In the genomic region with DNA sequence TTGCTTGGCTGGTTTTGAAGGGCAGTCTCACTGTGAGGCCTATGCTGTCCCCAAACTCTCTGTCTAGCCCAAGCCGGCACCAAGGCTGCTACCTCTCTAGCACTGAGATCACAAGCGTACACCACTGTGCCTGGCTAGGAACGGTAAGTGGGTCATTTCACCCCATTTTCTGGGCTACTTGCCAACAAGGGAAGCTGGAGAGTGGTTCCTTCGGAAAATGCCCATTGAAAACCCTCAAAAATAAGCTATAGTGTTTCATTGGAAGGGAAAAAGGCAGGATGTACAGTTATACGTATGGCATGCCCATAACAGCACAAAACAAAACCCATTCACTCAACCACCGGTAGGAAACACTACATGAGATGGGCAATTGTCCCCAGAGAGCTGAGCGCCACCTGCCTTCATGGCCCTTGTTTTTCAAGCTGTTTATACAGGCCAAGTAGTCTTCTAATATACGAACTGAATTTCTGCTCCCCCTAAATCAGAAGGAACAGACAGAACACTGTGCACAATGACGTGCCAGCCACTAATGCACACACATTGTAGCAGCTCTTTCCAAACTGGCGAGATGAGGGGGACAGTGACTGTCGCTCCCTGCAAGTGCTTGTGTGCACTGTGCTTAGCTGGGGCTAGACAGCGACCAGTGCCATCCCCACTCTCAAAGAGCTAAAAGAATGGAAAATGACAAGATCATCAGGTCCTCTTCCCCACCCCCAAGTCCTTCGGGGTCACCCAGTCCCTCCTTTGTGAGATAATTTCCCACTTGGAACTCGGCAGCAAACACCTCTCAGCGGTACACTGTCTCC, we compare ENCODE assay signal across 10 mouse cellular contexts. TPM values are rescaled to one million over a fixed set of nuclear protein-coding genes. Genes with fewer than 3 reads are reported as not detected.
A peak's percentile ranks its signal among the peaks of the same experiment; 100 is the strongest.
DNase-seq lines count a peak whose midpoint lies in the region; ATAC-seq and TF ChIP-seq lines count a peak whose summit lies in the region.
"Had no signal": no experiment of that assay in that cellular context is flagged by ENCODE, and none has a peak within 500 bp of the region (broad histone marks: within the 10 kb centered on the region; RNA-seq: fewer than 3 reads in every experiment).

No protein-coding gene starts in this region.

- H3K4me2 ChIP-seq in midbrain, postnatal 0 days (ENCODE audit: low read depth, low read length, poor library complexity, severe bottlenecking), result no peak overlapping the region
- H3K4me2 ChIP-seq: liver, embryonic 13.5 days had no signal

- H3K27ac ChIP-seq in heart, embryonic 10.5 days, result no peak overlapping the region
- H3K27ac ChIP-seq in spleen, adult 2 months (ENCODE audit: insufficient read depth, low read length), result peak overlapping the region; percentile 49
- no peak overlapping the region for H3K27ac ChIP-seq in midbrain, postnatal 0 days (ENCODE audit: low read depth, low read length)
- H3K27ac ChIP-seq: liver, embryonic 13.5 days had no signal

- DNase-seq in heart, embryonic 10.5 days (ENCODE audit: low spot score), result peak; percentile 60
- no peak for DNase-seq in heart, adult 9 months (ENCODE audit: low spot score in 2 of 2)
- DNase-seq in spleen, adult 2 months (ENCODE audit: low read depth in 1 of 2, low spot score in 2 of 2), result no peak
- DNase-seq in spleen, adult 12 weeks (ENCODE audit: low spot score), result no peak
- DNase-seq in cerebellum, adult 9-10 months, result peak; percentile 76
- DNase-seq in lung, postnatal 25 days (ENCODE audit: low spot score), result peak; percentile 35
- no peak for DNase-seq in midbrain, postnatal 0 days (ENCODE audit: low spot score)
- DNase-seq in layer of hippocampus, postnatal 10 days (ENCODE audit: low spot score in 2 of 2), result no peak
- DNase-seq: layer of hippocampus, adult 9-11 months; liver, embryonic 13.5 days had no signal

- TF ChIP-seq CTCF in spleen, adult 2 months (IDR thresholded peaks at IDR 0.05; ENCODE audit: extremely low read depth, insufficient read depth, insufficient read length, insufficient replicate concordance), result peak; percentile 39; the same call in 1 of the 2 replicates
- TF ChIP-seq CTCF in midbrain, postnatal 0 days (IDR thresholded peaks at IDR 0.05), result no peak

- H3K4me3 ChIP-seq in heart, embryonic 10.5 days, result no peak overlapping the region
- no peak overlapping the region for H3K4me3 ChIP-seq in spleen, adult 2 months (ENCODE audit: extremely low read depth, insufficient read depth, insufficient read length)
- no peak overlapping the region for H3K4me3 ChIP-seq in midbrain, postnatal 0 days (ENCODE audit: low read depth, low read length)
- H3K4me3 ChIP-seq: liver, embryonic 13.5 days had no signal

- H3K9me3 ChIP-seq in heart, embryonic 10.5 days, result no peaks in the 10 kb centered on the region
- H3K9me3 ChIP-seq in midbrain, postnatal 0 days (ENCODE audit: low read length), result no peaks in the 10 kb centered on the region
- H3K9me3 ChIP-seq: liver, embryonic 13.5 days had no signal

- H3K9ac ChIP-seq in midbrain, postnatal 0 days (replicated peaks; ENCODE audit: low read length, poor library complexity, severe bottlenecking), result no peak overlapping the region
- H3K9ac ChIP-seq: liver, embryonic 13.5 days had no signal

- H3K27me3 ChIP-seq in heart, embryonic 10.5 days (ENCODE audit: insufficient read depth, poor library complexity, severe bottlenecking), result peaks cover 86% of the 10 kb centered on the region
- no peaks in the 10 kb centered on the region for H3K27me3 ChIP-seq in spleen, adult 2 months (ENCODE audit: control insufficient read depth, insufficient read depth, low read length)
- no peaks in the 10 kb centered on the region for H3K27me3 ChIP-seq in midbrain, postnatal 0 days (ENCODE audit: insufficient read depth, low read length)
- H3K27me3 ChIP-seq: liver, embryonic 13.5 days had no signal

- no peak for TF ChIP-seq POLR2A in spleen, adult 2 months (IDR thresholded peaks at IDR 0.05; ENCODE audit: low read depth, low read length)

- ATAC-seq in midbrain, postnatal 0 days (ENCODE audit: low FRiP score), result no peak

- 83% methylated on average over 15 of the region's 15 CpGs for WGBS in heart, embryonic 10.5 days
- WGBS in spleen, adult 2 months, result 66% methylated on average over 15 of the region's 15 CpGs
- WGBS in midbrain, postnatal 0 days, result 74% methylated on average over 15 of the region's 15 CpGs

- peaks cover 6% of the 10 kb centered on the region; the same call in 1 of the 2 replicates for H3K36me3 ChIP-seq in heart, embryonic 10.5 days
- H3K36me3 ChIP-seq in spleen, adult 2 months (ENCODE audit: control insufficient read depth, insufficient read depth, low read length), result peaks cover 4% of the 10 kb centered on the region; the same call in 1 of the 2 replicates
- no peaks in the 10 kb centered on the region for H3K36me3 ChIP-seq in midbrain, postnatal 0 days (ENCODE audit: insufficient read depth, low read length)

- H3K4me1 ChIP-seq in heart, embryonic 10.5 days, result peaks cover 35% of the 10 kb centered on the region
- H3K4me1 ChIP-seq in spleen, adult 2 months (ENCODE audit: control insufficient read depth, insufficient read depth, insufficient read length), result peaks cover 46% of the 10 kb centered on the region; the same call in 1 of the 2 replicates
- peaks cover 12% of the 10 kb centered on the region; the same call in 1 of the 2 replicates for H3K4me1 ChIP-seq in midbrain, postnatal 0 days (ENCODE audit: insufficient read depth, low read length)

RNA-seq across cellular contexts. Expression of a gene that starts 8.4 kb away (rescaled TPM):
- polyA plus RNA-seq in heart, embryonic 10.5 days (2016; fragmentation: Nextera tagmentation; extraction: Ambion mirVana), result 2.3 and 4.4 TPM in 2 replicates
- 48.3 and 51.8 TPM in 2 replicates for polyA plus RNA-seq in spleen, adult 2 months (2012; rRNA removed)
- total RNA-seq in midbrain, postnatal 0 days (2014; rRNA removed), result 24.8 and 25.2 TPM in 2 replicates
- polyA plus RNA-seq in midbrain, postnatal 0 days (2015; fragmentation: Nextera tagmentation; extraction: Ambion mirVana), result 12.0 and 12.6 TPM in 2 replicates
- 10 to 100 TPM; 43.0 to 49.7 TPM for total RNA-seq in layer of hippocampus, postnatal 10 days (2021)

Comparison
In these comparisons a context has a peak if more than half of its experiments do, and no peak if none do; other contexts are left out.
1. DNase-seq: peak in heart, embryonic 10.5 days (single experiment), cerebellum, adult 9-10 months (single experiment) and lung, postnatal 25 days (single experiment); none in heart, adult 9 months (0 of 2), spleen, adult 2 months (0 of 2), spleen, adult 12 weeks (single experiment), midbrain, postnatal 0 days (single experiment) and layer of hippocampus, postnatal 10 days (0 of 2).